Mouse (Mus musculus) liver, postnatal 0 days (tissue): ENCODE measurements at regions not wholly inside any gene's neighbourhood (a gene's known extent, or its start where the extent isn't known, plus 50 kb on each side); places are given as distances from the start of the nearest gene placed in this dataset.
A peak's percentile ranks its signal among the peaks of the same experiment; 100 is the strongest.

ENCODE experiments used
- ATAC-seq: fragments of 200-750 bp; cut with Nextera tagmentation; 2 replicates; pipeline ENCODE4 v1.8.0; 2017; ENCODE audit warnings: mild to moderate bottlenecking, moderate library complexity
- DNase-seq: peaks from one replicate; pipeline ENCODE4 v3.0.0-alpha.2; 2016
- H3K27ac ChIP-seq: fragments of 300-500 bp; sonication (generic); 2 replicates; pipeline ENCODE4 v1.5.1; 2014; ENCODE audit warnings: antibody characterized with exemption, moderate library complexity, mild to moderate bottlenecking, low read depth
- H3K27me3 ChIP-seq: fragments of 300-500 bp; sonication (generic); 2 replicates; pipeline ENCODE4 v1.6.1; 2014; ENCODE audit warnings: low read length, control low read depth, mixed read lengths; ENCODE audit not compliant: insufficient read depth
- H3K36me3 ChIP-seq: fragments of 300-500 bp; sonication (generic); replicated peaks from 2 replicates; pipeline ENCODE4 v1.6.1; 2014; ENCODE audit warnings: mild to moderate bottlenecking, control low read depth, low read length, moderate library complexity, mixed read lengths; ENCODE audit not compliant: insufficient read depth
- H3K4me1 ChIP-seq: fragments of 300-500 bp; sonication (generic); 2 replicates; pipeline ENCODE4 v1.6.1; 2014; ENCODE audit warnings: antibody characterized with exemption, mild to moderate bottlenecking, control low read depth; ENCODE audit not compliant: insufficient read depth
- H3K4me2 ChIP-seq: fragments of 300-500 bp; sonication (generic); 2 replicates; pipeline ENCODE4 v1.6.1; 2014; ENCODE audit warnings: low read depth, mild to moderate bottlenecking, low read length, moderate library complexity, mixed read lengths
- H3K4me3 ChIP-seq: fragments of 300-500 bp; sonication (generic); 2 replicates; pipeline ENCODE4 v1.5.1; 2014; ENCODE audit warnings: low read depth, low read length
- H3K9ac ChIP-seq: fragments of 300-500 bp; sonication (generic); replicated peaks from 2 replicates; pipeline ENCODE4 v1.6.1; 2014; ENCODE audit warnings: mild to moderate bottlenecking, moderate library complexity
- H3K9me3 ChIP-seq: fragments of 300-500 bp; sonication (generic); 2 replicates; pipeline ENCODE4 v1.6.1; 2016; ENCODE audit warnings: mild to moderate bottlenecking, control low read depth, low read length, mixed read lengths
- CTCF ChIP-seq: sonication (generic); IDR thresholded peaks from 2 replicates; pipeline ENCODE4 v1.5.1; 2016; ENCODE audit warnings: antibody characterized with exemption, low read depth
- EP300 ChIP-seq: IDR thresholded peaks from 2 replicates; pipeline ENCODE4 v1.6.1; 2016; ENCODE audit warnings: antibody characterized with exemption, low read depth, mild to moderate bottlenecking
- WGBS: fragments of 180-500 bp; shearing (Covaris S2); extraction: QIAGEN DNeasy Blood & Tissue Kit; methylation state at CpG from one replicate; pipeline ENCODE4 v1.1.7; 2014; ENCODE audit not compliant: insufficient replicate concordance; 5-methylcytosine and 5-hydroxymethylcytosine counted together

- no peak for TF ChIP-seq CTCF
- no peak for TF ChIP-seq EP300
- H3K27ac ChIP-seq = no peak overlapping the region
- H3K36me3 ChIP-seq = no peaks in the 10 kb centered on the region
- H3K4me3 ChIP-seq = no peak overlapping the region
- no peaks in the 10 kb centered on the region for H3K27me3 ChIP-seq
- H3K9ac ChIP-seq = no peak overlapping the region
- H3K4me2 ChIP-seq = no peak overlapping the region
- no peak for DNase-seq
- H3K4me1 ChIP-seq = peaks cover 7% of the 10 kb centered on the region
- no peak for ATAC-seq
- WGBS = 46% methylated on average over 2 of the region's 2 CpGs
- H3K9me3 ChIP-seq = no peaks in the 10 kb centered on the region
Observed at GRCm38 (mm10) chr7:113689131-113689530, 76.7 kb upstream of the Spon1 start.

- Histone ChIP-seq H3K9ac (no peak overlapping the region), H3K4me1 (peaks cover 7% of the 10 kb centered on the region), H3K27ac (no peak overlapping the region), H3K4me2 (no peak overlapping the region), H3K27me3 (no peaks in the 10 kb centered on the region), H3K36me3 (no peaks in the 10 kb centered on the region), H3K9me3 (no peaks in the 10 kb centered on the region), H3K4me3 (no peak overlapping the region)
- DNase-seq = no peak
- no peak for ATAC-seq
- 69% methylated on average over 2 of the region's 2 CpGs for WGBS
- TF ChIP-seq EP300 = no peak
Observed at GRCm38 (mm10) chr7:113691756-113692155, 74.0 kb upstream of the Spon1 start.

GRCm38 (mm10) chr7:113693526-113693925, 72.3 kb upstream of the Spon1 start:
- no peaks in the 10 kb centered on the region for H3K27me3 ChIP-seq
- H3K4me1 ChIP-seq = peaks cover under 1% of the 10 kb centered on the region; the same call in 1 of the 2 replicates
- no peaks in the 10 kb centered on the region for H3K36me3 ChIP-seq
- H3K27ac ChIP-seq = no peak overlapping the region
- no peaks in the 10 kb centered on the region for H3K9me3 ChIP-seq
- H3K4me2 ChIP-seq = no peak overlapping the region
- DNase-seq = no peak
- H3K9ac ChIP-seq = no peak overlapping the region
- WGBS = 47% methylated on average over 3 of the region's 3 CpGs
- ATAC-seq = no peak
- TF ChIP-seq EP300 (no peak), CTCF (no peak)
- no peak overlapping the region for H3K4me3 ChIP-seq

GRCm38 (mm10) chr7:113694466-113694865, 71.3 kb upstream of the Spon1 start:
- H3K27me3 ChIP-seq = no peaks in the 10 kb centered on the region
- H3K36me3 ChIP-seq = no peaks in the 10 kb centered on the region
- 40% methylated on average over 5 of the region's 5 CpGs for WGBS
- H3K4me1 ChIP-seq = no peaks in the 10 kb centered on the region
- H3K4me3 ChIP-seq = no peak overlapping the region
- H3K9ac ChIP-seq = no peak overlapping the region
- ATAC-seq = no peak
- H3K9me3 ChIP-seq = no peaks in the 10 kb centered on the region
- DNase-seq = no peak
- no peak for TF ChIP-seq CTCF
- TF ChIP-seq EP300 = no peak
- H3K27ac ChIP-seq = no peak overlapping the region
- H3K4me2 ChIP-seq = no peak overlapping the region

DNA sequence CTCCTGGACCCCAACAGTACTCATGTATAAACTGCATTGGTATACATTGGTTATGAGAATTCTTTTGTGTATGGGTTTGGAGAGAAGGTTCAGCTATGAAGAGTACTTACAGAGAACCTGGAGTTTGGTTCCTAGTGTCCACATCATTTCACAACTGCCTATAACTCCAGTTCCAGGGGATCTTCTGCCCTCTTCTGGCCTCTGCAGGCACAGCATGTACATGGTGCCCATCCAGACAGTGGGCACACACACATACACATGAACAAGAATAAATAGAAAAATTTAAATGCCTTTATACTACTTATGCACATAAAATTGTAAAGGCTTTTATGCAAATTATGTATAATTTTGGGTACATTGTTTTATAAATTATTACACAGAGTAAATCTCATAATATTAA, 59.9 kb upstream of the Spon1 start:
- Histone ChIP-seq H3K4me3 (no peak overlapping the region), H3K27ac (no peak overlapping the region), H3K4me1 (no peaks in the 10 kb centered on the region), H3K36me3 (no peaks in the 10 kb centered on the region), H3K9ac (no peak overlapping the region), H3K9me3 (no peaks in the 10 kb centered on the region), H3K4me2 (no peak overlapping the region), H3K27me3 (no peaks in the 10 kb centered on the region)
- no peak for TF ChIP-seq EP300
- peak; percentile 38 for TF ChIP-seq CTCF
- no peak for ATAC-seq
- DNase-seq = no peak

- no peaks in the 10 kb centered on the region for H3K9me3 ChIP-seq
- WGBS = 71% methylated on average over 2 of the region's 2 CpGs
- no peaks in the 10 kb centered on the region for H3K27me3 ChIP-seq
- no peak overlapping the region for H3K27ac ChIP-seq
- H3K9ac ChIP-seq = no peak overlapping the region
- no peak for ATAC-seq
- H3K36me3 ChIP-seq = no peaks in the 10 kb centered on the region
- no peaks in the 10 kb centered on the region for H3K4me1 ChIP-seq
- no peak for DNase-seq
- no peak overlapping the region for H3K4me3 ChIP-seq
- TF ChIP-seq EP300 (no peak), CTCF (no peak)
- no peak overlapping the region for H3K4me2 ChIP-seq
Observed at GRCm38 (mm10) chr7:113707596-113707995, 58.2 kb upstream of the Spon1 start.
